Mouse (Mus musculus) monocyte, adult 5-6 weeks (primary cell): ENCODE measurements around the gene Dcp1b. TPM values are rescaled to one million over a fixed set of nuclear protein-coding genes. Genes with fewer than 3 reads are reported as not detected.

Experiments
- ATAC-seq: fragments of 153-309, 156-312 bp; replicated peaks from 2 replicates; pipeline ENCODE4 v1.8.0; 2017; ENCODE audit warnings: mild to moderate bottlenecking; ENCODE audit not compliant: low TSS enrichment, insufficient number of reproducible peaks, severe bottlenecking, poor library complexity, low FRiP score
- total RNA-seq: library from RNA; stranded (forward); fragments of 200-1000, 200-491, 200-594 nt; gene quantifications from 3 replicates; pipeline ENCODE4 v1.2.3, GENCODE M21; 2017

Gene Dcp1b
- total RNA-seq, 1 experiment from 2014 or later: 15.7 TPM

DNA sequence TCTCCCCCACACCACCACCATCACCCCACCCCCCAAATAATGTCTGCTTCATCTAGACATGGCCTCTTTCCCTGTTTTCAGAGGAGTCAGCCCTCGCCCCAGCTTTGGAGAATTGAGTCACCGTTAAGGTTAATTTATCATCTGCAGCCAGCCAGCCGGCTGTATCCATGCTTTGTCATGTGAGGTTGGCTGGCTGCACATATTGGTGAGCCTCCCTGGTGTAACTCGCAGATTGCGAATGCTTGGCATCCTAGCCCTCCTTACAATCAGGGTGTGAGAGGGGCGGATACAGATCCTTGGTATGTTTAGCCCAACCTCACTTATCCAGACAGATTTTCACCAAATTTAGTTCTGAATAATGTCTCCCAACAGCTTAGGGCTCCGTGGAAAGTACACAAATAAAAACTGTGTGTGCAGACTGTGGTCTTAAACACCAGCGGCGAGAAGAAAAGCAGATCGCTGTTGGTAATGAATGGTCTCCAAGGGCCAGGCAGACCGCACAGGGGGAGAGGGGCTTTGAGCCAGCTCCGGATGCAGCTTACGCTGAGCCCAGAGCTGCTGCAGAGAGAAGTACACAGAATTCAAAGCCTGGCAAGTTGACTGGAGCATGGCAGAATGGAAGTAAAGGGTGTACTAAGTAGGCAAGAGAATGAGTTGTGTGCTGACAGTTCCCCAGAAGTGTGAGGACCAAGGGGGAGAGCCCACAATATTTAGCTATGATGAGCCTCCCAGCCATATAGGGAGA is 49.6 kb downstream of the Dcp1b start:
- ATAC-seq: no peak

DNA sequence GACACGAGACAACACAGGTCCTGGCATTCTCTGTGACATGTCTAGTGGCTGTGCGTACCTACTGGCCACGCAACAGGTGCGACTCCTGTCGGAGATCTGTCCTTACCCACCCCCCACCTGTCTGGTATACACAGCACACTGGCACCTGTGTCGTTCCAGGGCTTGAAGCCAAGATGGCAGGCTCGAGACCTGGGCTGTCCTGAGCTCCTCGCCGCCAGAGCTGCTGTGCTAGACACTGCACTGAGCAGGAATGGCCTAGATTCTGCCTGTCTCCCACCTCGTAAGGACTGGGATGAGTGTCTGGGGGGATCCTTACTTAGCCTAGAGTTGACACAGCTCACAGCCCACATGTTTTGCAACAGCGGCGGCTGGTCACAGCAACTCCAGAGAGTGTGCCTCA is 50.2 kb downstream of the Dcp1b start:
- ATAC-seq: no peak

DNA sequence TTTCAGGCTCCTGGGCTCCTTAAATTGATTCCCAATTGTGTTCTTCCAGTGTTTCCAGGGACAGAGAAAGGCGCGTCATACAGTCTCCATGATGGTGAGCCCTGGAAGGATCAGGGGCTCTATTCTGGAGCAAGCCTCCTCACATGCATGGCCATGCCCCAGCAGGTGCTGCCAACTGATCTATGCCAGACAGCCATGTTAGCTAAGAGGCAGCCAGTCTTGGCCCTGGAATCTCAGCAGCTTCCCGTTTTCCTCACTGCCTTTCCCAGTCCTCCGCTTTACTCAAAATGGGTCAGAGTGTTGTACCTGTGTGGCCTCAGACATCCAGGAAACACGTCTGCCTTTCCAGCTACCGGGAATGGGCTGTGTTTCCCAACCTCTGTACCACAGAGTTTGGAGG is 50.7 kb downstream of the Dcp1b start:
- no peak for ATAC-seq

DNA sequence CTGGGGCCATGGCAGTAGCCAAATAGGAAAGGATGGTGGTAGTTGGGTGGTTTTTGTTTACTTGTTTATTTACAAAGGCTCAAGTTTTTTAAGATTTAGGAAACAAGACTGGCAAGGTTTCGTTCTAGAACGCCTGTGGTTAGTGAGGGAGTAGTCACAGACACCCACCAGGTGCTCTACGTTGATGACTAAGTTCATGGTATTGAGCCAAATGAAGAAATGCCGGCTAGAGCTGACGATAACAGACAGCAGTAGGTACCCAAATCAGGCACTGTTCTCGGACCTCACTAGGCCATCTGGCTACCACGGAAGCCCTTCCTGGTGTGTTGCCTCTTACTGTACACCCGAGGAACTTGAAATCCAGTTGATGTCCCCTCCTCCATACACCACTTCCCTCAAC is 51.9 kb downstream of the Dcp1b start:
- no peak for ATAC-seq

DNA sequence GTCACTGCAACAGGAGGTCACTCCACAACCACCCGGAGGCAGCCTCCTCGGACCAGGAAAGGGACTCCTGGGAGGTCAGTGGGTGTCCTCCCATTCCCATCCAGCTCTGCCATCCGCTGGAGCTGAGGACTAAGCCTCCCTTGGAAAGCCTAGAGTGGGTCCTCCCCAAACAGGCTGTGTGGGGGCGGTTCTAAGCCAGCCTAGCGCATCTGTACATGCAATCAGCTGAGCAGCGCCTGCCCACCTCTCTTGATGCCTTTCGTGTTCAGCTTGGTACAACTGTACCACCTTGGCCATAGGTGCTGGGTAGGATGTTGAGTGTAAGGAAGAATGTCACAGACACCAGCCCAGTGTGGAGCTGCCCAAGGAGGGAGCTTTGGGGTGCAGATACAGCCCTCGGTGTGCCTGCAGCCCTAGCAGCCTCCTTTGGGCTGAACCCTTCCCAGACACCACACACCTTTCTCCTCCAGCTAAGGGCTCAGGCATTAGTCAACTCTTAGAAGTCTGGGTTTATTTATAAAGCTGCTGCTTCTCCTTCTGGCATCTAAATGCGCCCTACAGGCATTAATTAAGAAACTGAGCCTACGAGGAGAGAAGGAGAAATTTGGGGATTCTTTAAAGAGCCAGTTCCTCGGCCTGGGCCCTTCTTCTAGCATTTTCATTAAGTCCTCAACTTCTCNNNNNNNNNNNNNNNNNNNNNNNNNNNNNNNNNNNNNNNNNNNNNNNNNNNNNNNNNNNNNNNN is 54.0 kb downstream of the Dcp1b start:
- ATAC-seq: no peak

DNA sequence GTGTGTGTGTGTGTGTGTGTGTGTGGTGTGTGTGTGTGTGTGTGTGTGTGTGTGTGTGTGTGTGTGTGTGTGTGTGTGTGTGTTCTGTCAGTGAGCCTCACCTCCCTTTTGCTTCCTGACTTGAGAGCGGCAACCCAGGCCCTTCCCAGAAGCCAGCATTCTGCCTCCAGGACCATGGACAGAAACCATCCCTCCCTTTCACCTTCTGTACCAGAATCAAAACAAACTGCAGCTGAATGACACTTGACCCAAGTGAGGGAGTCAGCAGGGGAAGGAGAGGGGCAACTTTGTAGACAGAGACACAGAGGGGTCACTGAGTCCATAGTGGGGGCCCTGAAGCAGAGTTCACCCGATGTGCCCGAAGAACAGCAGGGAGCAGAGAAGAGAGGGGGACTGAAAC is 58.0 kb downstream of the Dcp1b start:
- ATAC-seq: no peak

DNA sequence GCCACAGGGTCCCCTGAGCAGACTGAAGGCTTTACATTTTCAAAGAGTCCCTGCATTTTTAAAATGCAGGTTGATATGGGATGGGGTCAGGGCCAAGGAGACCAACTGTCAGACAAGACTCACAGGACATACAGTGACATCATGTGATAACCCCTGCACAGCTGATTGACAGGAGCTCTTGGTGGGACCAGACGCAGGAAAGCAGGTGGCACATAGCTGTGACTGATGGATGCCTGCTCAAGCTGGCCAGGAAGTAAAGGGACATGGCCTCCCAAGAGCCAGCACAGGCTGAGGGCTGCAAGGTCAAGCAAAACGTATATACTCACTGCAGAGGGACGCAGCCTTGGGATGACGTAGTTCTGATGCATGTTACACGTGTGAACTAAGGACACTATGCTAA is 60.4 kb downstream of the Dcp1b start:
- ATAC-seq: no peak

DNA sequence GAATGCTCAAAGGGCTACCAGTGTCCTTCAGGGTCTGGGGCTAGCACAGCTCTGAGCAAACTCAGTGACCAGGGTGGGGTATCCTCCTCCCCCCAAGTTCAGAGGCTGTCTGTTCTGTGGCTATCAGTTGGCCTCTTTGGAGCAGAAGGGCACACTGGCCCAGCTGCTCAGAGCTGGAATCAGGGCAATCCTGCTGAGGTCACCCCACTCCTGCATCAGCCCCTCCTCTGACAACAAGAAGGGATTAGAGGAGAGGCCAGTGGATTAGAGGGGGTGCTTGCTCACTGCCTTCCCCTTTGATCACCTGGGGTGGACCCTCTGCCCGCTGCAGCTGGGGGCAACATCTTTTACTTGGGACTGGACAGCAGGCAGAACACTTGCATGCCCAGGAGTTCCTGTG is 61.2 kb downstream of the Dcp1b start, which contains the start of gene Cacna2d4:
Gene Cacna2d4, plus strand, starts transcription at position 286 of the 400 bp plus-strand sequence.
- ATAC-seq: no peak

DNA sequence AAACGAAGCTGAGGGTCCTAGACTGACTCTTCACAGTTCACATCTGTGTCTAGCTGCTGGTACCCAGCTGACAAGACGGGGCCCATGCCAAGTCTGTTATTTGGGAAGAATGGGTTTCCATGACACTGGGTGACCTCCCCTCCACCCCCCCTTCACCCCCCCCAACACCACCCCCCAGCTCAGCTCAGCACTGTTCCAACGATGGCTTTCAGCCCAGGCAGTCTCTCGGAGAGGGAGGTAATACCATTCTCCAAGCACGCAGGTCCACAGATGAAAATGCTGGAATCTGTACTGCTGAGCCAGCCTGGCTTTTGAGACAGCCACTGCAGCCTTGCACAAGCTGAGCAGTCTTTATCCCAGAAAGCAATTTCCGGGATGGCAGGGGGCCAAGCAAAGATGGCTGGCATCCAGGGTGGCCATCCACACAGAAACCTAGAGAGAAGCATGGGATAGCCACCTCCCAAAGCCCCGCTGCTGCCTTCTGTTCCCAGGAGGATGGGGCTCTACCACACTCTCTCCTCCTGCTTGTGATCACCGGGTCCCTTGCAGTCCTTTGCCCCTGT is 62.5 kb downstream of the Dcp1b start:
- no peak for ATAC-seq

DNA sequence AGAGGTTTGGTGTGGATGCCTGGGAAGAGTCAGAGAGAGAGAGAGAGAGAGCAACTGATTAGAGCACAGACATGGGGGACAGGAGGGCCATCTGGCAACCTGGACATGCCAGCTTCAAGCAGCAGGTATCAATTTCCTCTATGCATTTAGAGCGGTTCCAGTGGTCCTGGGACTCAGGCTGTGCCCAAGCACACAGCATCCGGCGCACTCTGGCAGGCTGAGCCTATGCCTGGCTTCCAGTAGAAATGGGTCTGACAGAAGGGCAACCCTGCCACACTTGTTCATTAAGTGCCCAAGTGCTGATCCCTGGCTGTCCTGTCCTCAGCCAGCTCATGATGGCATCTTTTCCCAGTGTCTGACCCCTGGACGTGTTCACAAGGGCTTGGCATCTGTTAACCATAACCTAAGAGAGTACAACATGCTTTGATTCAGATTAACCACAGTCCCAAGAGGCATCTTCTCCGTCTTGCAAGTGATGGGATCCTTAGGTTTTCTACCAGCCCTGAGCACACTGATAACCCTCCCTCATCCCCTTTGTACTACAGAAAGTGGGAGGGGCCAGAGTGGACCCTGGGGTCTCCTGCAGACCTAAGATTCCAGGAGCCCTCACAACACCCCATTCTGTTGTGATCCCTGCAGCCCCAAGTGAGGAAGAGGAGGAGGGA is 64.4 kb downstream of the Dcp1b start:
- no peak for ATAC-seq

DNA sequence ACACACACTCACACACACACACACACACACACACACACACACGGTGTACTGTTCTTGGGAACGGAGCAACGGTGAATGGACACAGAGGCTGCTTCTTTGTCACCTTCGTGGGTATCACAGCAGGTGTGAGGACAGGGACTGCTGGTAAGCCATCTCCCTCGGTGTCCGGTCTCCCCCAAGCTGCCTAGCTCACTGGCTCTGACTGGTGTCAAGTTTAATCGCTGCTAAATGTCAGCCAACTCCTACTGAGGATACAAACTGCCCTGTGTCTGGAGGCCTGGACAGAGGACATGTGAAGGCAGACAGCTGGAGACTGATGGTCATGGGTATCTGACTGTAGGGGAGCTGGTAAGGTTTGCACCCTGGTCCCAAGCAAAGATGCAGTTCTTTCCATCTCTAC is 65.2 kb downstream of the Dcp1b start:
- ATAC-seq: no peak

DNA sequence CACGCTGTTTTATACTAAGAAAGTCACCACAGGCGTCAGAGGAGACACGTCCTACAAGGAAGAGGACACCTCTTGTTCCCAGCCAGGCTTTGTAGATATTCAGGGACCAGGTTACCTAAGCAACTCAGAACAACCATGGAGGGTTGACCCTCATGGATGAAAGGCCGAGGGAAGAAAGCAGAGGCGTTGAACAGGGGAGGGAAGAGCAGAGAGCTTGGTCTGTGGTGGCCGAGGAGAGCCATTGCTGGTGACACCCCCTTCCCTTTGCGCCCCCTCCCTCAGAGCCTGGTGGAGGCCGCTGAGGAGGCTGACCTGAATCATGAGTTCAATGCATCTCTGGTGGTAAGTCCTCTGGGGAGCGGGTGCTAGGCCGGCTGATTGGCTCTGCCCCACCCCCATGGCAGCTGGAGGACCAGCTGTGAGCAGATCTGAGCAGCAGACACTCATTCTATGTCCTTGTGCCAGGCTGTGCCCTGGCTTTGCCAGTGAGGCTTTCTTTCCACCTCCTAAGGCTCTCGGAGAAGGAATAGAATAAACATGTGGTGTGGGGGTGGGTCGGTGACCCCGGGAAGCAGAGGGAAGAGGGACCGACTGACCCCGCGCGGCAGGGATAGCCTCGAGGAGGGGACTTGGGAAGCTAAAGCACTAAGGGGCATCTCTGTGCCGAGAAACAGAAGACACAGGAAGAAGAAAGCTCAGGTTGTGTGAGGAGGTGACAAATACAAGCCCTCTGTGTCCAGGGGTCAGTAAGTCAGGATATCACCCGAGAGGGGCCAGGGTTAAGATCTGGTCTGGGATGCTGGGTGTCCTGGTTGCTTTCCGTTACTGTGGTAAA is 66.0 kb downstream of the Dcp1b start:
- ATAC-seq: no peak

DNA sequence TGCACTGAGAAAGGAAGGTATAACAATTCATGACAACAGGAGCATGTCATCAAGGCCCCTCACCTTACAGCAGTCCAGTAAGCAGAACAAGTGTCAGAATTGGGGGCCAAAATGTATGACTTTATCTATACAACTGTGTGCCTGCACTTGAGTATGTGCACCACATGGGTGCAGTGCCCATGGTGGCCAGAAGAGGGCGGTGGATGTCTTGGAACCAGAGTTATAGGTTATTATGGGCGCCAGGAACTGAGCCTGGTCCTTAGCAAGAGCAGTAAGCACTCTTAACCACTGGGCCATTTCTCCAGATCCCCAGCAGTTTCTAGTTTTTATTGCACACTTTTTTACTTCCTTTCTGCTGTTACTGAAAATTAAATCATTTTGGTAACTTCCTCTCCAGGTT is 71.0 kb downstream of the Dcp1b start:
- ATAC-seq: no peak

DNA sequence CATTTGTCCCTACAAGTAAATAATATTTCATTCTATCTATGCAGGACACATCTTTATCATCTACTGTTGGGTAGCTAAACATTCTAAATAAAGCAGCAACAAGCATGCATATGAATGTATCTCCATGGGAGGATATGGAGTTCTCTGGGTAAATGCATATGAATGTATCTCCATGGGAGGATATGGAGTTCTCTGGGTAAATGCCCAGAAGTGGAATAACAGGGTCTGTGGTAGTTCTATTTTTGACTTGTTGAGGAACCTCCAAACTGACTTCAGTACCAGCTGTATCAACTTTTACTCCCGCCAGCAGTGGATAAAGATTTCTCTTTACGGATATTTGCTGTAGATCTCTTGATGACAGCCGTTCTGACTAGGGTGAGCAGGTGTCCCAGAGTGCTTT is 73.5 kb downstream of the Dcp1b start:
- no peak for ATAC-seq

DNA sequence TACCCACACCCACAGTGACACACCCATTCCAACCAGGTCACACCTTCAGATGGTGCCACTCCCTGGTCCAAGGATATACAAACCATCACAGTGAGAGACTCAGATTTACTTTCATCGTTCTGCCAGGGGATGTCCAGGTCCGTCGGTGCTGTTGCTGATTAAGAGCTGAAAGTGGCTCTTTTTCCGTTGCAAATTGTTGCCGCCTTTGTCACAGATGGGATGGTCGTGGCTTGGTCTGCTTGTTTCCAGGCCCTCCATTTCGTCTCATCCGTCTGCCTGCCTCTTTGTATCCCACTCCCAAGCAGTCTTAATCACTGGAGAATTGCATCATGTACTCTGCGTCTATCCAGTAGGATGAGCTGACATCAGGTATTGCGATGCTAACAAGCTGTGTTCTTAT is 74.7 kb downstream of the Dcp1b start:
- ATAC-seq: no peak

DNA sequence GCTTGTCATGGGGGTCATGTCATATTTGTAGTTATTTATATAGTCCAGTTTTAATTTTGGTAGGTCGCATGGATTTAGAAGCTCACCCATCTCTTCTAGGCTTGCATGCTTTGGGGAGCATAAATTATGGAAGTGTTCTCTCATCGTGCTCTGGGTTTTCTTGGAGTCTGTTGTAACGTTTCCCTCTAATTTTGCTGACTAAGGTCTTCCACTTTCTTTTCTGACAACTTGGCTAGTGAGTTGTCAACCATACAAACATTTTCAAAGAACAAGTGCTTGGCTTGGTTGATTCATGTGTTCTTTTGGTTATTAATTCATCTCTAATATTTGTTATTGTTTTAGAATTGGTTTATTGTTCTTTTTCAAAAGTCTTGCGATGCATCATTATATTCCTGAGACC is 76.7 kb downstream of the Dcp1b start:
- no peak for ATAC-seq
